Mouse (Mus musculus) embryo, embryonic 11.5 days (tissue): ENCODE measurements around the gene Kif5a.
A peak's percentile ranks its signal among the peaks of the same experiment; 100 is the strongest.
"Not testable (repeated sequence)": the region's sequence is repeated elsewhere in the genome, so short reads cannot be mapped to it uniquely, and the experiment has no call there.

ENCODE experiments used
- DNase-seq: peaks from one replicate; pipeline ENCODE4 v3.0.0-alpha.2; 2012; ENCODE audit warnings: low read depth, low spot score

Kif5a gene

DNA sequence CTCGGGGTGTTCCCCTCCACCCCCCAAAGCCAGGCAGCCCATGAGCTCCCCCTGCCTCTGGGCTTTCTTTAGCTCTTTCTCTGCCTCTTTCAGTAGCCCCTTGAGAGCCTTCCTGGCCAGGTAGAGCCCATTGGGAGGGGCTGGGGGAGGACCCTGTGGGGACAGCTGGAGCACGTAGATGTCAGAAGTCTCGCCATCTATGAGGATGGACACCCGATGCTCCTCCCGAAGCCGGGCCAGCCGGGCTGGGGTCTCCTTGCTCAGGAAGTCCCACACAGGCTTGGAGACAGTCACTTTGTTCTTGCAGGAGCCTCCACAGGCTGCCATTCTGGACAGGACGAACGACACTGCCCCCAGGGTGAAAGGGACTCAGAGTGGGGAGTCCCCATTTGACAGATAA is 70.1 kb downstream of the Kif5a start:
- no peak for DNase-seq

GRCm38 (mm10) chr10:127192057-127192328 is 71.2 kb downstream of the Kif5a start:
- DNase-seq = not testable (repeated sequence)

DNA sequence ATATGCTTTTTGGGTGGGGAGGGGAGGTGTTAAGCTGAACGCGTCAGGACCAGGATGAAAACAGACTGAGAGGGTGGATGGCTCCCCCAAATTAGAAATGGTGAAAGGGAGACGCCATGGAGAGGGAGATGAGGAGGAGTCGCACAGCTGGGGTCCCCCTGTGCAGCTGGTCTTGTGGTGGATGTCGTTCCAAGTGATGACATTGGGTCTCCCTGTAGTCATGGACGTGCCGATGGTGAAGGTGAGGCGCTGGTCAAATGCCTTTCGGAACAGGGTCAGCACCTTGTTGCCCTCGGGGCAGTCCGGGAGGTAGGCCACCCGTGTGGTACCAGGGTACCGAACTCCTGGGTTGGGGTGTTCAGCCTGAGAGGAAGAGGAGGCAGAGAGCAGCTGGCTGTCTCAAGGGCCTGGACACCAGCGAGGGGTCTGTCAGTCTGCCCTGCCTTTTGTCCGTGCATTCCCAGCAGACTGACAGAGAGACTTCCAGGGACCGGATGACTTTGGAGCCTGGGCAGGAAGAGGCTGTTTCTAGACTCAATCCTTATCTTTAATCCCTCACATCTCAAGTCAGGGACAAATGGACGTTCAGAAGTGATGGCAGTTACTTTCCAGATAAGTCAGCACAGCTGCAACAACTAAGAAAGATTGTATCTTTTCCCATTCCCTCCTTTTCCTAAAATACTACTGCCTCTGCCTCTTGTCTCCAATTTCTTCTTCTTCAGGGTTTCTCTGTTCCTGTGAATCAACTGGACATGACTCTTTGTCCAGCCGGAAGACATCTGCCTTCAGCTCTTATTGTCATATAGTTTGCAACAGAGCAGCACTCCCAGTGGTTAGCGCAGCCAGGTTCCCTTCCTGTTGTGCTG is 71.7 kb downstream of the Kif5a start:
- no peak for DNase-seq

GRCm38 (mm10) chr10:127190398-127191190 is 72.6 kb downstream of the Kif5a start:
- DNase-seq = no peak

DNA sequence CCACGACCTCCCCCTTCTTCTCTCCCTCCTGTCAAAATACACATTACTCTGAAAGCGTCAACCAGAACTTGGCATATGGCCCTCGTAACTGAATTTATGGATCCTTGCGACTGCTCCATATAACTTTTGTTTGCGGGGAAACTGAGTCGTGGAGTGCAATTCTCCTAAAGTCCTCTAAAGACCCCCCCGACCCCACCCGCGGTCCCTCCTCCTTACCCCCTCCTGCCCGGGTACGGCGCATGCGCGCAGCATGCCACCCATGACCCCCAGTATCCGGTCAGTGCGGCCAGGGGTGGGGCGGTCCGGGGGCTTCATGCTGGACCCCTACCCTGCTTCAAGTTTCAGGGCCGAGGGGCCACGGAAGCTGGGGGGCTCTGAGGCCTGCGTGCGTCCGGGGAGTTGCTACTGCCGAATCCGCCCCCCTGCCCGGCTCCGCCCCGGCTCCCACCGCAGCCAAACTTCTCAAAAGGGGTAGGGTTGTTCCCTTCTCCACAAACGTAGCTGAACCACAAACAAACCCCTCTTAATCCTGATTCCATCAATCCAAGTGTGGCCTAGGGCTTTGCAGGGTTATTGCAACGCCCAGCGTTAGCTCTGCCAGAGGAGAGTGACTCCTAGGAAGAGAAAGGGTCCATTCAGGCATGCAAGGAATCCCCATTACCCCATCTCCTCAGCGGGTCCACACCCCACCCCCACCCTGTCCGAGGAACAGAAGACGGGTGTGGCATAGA is 73.3 kb downstream of the Kif5a start, which contains the start of gene Arhgef25:
Gene Arhgef25, minus strand, starts transcription at position 433 of the 731 bp plus-strand sequence.
- no peak for DNase-seq

DNA sequence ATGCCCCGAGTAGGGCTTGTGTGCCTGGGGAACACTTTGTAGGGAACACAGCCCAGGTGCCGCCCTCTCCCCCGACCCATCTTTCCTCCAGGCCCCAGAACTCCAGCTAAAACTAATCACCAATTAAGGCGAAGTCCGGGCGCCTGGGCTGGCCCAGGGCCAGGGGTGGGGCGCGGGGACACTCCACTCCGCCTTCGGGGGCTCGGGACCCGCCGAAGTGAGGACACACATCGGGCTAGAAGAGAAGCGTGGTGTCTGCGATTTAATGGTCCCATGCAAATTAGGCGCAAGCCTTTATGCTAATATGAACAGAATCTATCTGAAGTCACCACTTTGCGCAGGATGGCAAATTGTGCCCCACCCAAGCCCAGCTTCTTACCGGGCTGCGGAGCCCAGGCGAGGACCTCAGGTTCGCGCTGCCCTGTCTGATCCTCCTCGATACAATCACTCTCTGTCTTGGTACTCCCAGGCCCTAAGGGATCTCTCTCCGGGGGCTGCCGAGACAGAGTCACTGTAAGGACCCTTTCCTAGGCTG is 74.0 kb downstream of the Kif5a start:
- DNase-seq = no peak

- peak; percentile 78 for DNase-seq
Measured at GRCm38 (mm10) chr10:127188465-127189115, 74.6 kb downstream of the Kif5a start.

- no peak for DNase-seq
Measured at GRCm38 (mm10) chr10:127188079-127188453, 75.1 kb downstream of the Kif5a start.

DNA sequence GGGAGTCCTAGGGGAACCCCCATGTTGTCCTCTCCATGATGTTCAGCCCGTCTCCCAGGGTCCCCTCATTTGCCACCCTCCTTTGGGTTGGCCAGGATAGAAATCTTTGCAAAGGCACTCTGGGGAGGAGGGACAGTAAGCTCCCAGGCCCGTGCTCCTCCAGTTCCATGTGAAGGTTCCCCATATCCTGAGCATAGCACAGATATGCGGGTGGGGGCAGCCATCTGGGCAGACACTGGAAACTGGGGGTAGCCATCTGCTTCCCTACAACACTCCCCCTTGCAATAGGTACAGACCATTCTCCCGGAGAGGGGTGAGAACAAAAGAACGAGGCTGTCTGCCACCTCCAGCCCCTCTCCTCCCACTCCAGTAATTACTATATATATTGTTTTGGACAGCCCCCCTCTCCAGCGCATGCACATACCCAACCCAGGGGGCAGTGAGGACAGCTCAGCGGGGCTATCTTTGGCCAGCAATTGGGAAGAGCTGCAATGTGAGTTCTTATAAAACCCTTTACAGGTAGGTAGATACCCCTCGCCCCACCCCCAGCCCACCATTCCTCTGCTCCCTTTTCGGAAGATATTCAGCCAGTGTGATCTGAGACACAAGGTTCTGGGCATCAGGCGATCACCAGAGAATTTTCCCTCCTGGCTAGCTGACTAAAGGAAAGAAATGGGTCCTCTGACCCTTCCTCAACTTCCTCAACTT is 75.6 kb downstream of the Kif5a start:
- DNase-seq = no peak

- no peak for DNase-seq
Measured at GRCm38 (mm10) chr10:127186451-127186850, 76.7 kb downstream of the Kif5a start.

DNA sequence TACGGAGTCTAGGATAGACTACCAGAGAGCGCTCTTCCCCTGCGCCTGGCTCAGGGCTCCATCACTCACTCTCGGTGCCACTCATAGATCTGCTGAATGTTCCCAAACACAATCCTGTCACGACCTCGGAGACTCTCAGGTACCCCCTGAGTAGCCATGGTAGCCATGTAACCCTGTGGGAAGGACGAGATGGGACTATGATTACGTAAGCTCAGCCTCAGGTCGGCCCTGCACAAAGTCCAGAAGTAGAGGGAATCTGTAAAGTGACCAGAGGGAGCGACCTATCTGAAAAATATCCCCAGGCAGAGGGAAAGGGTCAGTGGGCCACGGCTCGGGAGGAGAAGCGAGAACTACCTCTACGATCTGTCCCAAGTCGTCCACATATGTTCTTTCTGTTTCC is 77.6 kb downstream of the Kif5a start:
- no peak for DNase-seq

- DNase-seq = no peak
Measured at GRCm38 (mm10) chr10:127185101-127185500, 78.0 kb downstream of the Kif5a start.

- no peak for DNase-seq
Measured at GRCm38 (mm10) chr10:127183759-127184158, 79.4 kb downstream of the Kif5a start.

DNA sequence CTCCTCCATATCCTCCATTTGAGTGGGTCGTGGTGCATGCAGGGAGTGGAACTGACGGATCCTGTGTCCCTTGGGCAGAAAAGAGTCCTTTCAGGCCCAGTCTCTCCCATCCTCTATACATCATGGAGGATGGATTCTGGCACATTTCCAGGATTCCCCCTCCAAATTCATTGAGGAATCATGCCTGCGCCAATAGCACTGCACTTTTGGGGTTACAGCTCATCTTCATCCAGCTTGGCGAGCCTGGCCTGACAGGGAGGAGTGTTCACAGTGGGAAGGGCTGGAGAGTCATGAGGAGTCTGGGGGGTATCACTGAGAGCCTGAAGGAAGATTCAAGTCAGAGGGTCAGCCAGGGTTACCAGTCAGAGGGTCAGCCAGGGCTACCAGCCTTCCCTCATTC is 80.5 kb downstream of the Kif5a start:
- no peak for DNase-seq

GRCm38 (mm10) chr10:127181566-127181965 is 81.6 kb downstream of the Kif5a start:
- DNase-seq = no peak

- DNase-seq = no peak
Measured at GRCm38 (mm10) chr10:127180695-127181047, 82.5 kb downstream of the Kif5a start.

DNA sequence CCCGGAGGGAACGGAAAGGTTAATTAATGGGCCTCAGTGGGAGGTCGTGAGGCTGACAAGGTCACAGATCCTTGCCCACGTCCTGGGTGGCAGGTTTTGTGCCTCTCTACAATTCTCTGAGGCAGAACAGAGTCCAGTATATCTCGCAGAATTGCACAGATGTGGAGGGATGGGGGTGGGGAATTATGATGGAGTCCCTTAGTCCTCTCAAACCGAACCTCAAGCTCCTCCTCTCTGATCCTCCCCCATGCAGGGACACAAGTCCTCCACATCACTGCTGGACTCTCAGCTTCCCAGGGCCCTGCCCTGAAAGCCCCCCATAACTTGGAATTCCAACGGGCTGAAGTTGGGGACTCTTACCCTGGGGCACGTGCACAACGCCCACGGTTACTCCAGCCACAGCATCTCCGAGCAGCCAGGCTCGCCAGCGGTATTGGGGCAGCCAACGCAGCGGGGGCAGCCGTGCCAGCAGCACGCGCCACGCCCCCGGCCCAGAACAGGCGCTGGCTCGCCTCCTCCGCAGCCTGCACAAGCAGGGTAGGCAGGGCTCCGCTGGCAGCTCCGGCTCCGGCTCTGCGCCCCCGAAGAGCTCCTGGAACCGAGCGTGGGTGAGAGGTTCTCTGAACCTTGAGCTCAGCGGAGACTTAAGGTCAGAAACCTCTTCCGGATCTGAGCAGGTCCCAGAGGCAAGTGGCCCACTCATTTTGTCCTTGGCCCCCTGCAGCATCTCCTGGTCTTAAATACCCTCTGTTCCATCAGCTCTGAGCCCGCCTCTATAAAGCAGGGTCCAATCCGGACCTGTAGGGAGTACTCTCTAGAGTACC is 83.1 kb downstream of the Kif5a start, which contains the start of gene Slc26a10:
Gene Slc26a10, minus strand, starts transcription at position 775 of the 824 bp plus-strand sequence.
- no peak for DNase-seq

- no peak for DNase-seq
Measured at GRCm38 (mm10) chr10:127178286-127179027, 84.7 kb downstream of the Kif5a start.

GRCm38 (mm10) chr10:127177719-127178118 is 85.4 kb downstream of the Kif5a start:
- no peak for DNase-seq
